Mouse (Mus musculus): ENCODE results near the gene Lef1. TPM values are rescaled to one million over a fixed set of nuclear protein-coding genes. Genes with fewer than 3 reads are reported as not detected.

Lef1 gene
- polyA plus RNA-seq (2012; rRNA removed; ENCODE audit: low replicate concordance): 0.52 and 13.3 TPM in 2 replicates

GRCm38 (mm10) chr3:131110191-131111150 is at the start of gene Lef1:
Lef1 (plus strand) TSS chr3:131110471.

GRCm38 (mm10) chr3:131271559-131272373 is 161.5 kb downstream of the Lef1 start, which contains the start of gene Hadh:
Hadh (minus strand) TSS chr3:131272101.

Other genes with a start within 250 kb of the Lef1 start
- gene Hadh, start 161.6 kb downstream of the Lef1 start, polyA plus RNA-seq (2012; rRNA removed; ENCODE audit: low replicate concordance): 223 and 409 TPM in 2 replicates
- 3.3 and 11.9 TPM in 2 replicates for gene Cyp2u1, start 192.8 kb downstream of the Lef1 start, polyA plus RNA-seq (2012; rRNA removed; ENCODE audit: low replicate concordance)

Data from subcutaneous adipose tissue, adult 2 months (tissue).